Mouse (Mus musculus): ENCODE measurements around the gene Piezo1. TPM values are rescaled to one million over a fixed set of nuclear protein-coding genes. Genes with fewer than 3 reads are reported as not detected.

Gene Piezo1
- polyA plus RNA-seq, 1 experiment from 2014 or later: 8.4 TPM

DNA sequence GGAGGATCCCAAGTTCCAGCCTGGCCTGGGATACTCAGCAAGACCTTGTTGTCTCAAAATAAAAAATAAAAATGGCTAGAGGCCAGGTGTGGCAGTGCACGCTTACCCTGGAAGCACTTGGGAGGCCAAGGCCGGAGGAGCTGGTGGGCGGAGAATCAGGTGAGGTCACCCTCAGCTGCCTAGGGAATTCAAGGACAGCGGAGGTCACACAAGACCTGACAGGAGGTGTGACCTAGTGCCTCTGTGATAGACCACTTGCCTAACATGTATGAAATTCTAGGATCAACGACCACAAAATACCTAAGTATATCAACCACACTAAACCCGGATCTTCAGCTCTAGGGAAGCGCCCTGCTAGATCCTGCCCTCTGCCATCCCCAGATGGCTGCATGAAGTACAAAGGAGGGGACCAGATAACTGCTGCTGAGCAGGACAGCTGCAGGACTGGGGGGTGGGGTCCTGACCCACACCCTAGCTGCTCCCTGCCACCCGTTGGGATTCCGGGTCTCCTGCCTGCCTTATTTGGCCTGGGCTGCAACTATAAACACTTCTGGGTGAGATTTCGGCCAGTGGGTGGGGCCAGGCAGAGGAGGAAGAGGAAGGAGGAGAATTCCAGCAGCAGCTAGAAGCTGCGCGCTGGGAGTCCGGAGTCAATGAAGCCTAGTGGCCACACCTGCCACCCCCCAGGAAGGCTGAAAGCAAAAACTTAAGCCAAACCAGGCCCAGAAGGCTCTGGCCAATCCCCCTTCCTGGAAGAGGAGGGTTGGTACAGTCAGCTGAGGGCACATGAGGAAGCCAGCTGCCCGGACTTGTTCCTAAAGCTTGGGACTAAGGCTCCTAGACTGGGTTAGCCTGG, 28.1 kb downstream of the Piezo1 start:
- no peak for ATAC-seq (ENCODE audit: insufficient number of reproducible peaks, insufficient read depth, low FRiP score, low TSS enrichment, low read depth)
- Histone ChIP-seq H3K4me2 (peak overlapping the region; percentile 42), H3K9ac (peak overlapping the region; percentile 51; the same call in 1 of the 2 replicates), H3K9me3 (no peaks in the 10 kb centered on the region), H3K27me3 (no peaks in the 10 kb centered on the region), H3K4me3 (no peak overlapping the region), H3K4me1 (peaks cover 51% of the 10 kb centered on the region), H3K36me3 (peaks cover 3% of the 10 kb centered on the region; the same call in 1 of the 2 replicates), H3K27ac (peak overlapping the region; percentile 68)
- 55% methylated on average over 14 of the region's 14 CpGs for WGBS

DNA sequence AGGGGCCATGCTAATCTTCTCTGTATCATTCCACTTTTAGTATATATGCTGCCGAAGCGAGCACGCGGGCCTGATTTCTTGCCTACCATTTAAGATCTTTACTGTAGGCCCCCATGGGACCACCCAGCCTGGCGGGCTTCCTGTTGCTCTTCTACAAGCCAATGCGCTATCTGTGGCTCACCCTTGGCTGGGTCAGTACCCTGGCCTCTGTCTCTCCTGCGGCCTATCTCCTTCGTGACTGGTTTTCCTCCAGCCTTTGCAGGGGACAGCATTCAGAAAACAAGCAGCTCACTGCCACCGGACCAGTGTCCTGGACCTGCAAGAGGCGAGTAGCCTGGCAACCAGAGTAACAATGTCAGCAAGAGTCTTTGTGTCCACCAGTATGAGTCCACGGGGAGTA, 30.5 kb downstream of the Piezo1 start:
- 75% methylated on average over 11 of the region's 11 CpGs for WGBS
- H3K4me1 ChIP-seq: peaks cover 47% of the 10 kb centered on the region
- H3K36me3 ChIP-seq: no peaks in the 10 kb centered on the region
- no peaks in the 10 kb centered on the region for H3K9me3 ChIP-seq
- H3K4me3 ChIP-seq: no peak overlapping the region
- no peak overlapping the region for H3K4me2 ChIP-seq
- ATAC-seq (ENCODE audit: insufficient number of reproducible peaks, insufficient read depth, low FRiP score, low TSS enrichment, low read depth): no peak
- no peak overlapping the region for H3K9ac ChIP-seq
- no peak overlapping the region for H3K27ac ChIP-seq
- no peaks in the 10 kb centered on the region for H3K27me3 ChIP-seq

DNA sequence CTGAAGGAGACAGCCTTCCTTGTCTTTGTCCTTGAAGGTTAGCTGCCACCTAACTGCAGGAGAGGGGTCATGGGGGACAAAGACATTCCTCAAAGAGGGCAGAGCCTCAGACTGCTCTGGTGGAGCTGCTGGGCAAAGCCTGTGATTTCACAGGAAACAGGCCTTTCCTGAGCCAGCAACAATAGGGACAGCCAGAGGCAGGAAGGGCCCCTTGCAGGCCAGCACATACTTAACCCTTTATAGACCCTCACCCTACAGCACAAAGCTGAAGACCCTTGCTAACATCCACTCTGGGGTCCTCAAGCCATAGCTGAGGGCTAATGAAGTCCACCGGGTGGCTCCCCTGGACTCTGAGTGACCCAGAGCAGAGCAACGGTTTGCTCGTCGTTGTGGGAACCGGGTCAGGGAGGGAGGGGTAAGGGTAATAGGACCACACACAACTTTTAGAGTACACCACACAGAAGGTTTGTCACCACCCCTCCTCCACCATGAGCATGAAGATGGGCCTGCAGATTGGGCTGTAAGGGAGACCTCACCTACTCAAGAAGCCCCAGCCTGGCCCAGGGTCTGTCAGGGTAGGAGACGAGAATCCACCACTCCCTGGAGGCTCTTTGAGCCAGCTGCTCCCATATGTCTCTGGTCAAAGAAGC, 33.5 kb downstream of the Piezo1 start:
- Histone ChIP-seq H3K4me3 (no peak overlapping the region), H3K9ac (peak overlapping the region; percentile 32; the same call in 1 of the 2 replicates), H3K4me2 (no peak overlapping the region), H3K9me3 (no peaks in the 10 kb centered on the region), H3K36me3 (0 out of 2 replicates have a peak, but pooled peaks cover under 1% of the 10 kb centered on the region), H3K27ac (peak overlapping the region; percentile 60), H3K27me3 (no peaks in the 10 kb centered on the region), H3K4me1 (peaks cover 19% of the 10 kb centered on the region)
- 9% methylated on average over 6 of the region's 6 CpGs for WGBS
- ATAC-seq (ENCODE audit: insufficient number of reproducible peaks, insufficient read depth, low FRiP score, low TSS enrichment, low read depth): no peak

DNA sequence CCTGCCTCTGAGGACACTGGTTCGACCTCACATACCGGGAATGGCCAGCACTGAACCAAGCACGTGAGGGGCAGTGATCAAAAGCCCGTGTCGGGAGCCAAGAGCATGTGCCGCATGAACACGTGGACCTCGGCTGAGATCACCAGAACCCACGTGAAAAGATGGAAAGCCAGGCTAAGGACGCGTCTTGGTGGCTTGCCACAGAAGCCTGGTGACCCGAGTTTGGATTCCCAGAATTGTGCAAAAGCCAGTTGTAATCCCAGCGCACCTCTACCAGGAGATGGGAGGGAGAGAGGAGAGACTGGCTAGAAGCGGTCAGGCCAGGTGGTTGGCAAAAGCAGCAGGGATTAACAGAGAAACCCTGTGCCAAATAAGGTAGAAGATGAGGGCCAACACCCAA, 35.4 kb downstream of the Piezo1 start:
- Histone ChIP-seq H3K4me3 (no peak overlapping the region), H3K9me3 (no peaks in the 10 kb centered on the region), H3K27me3 (no peaks in the 10 kb centered on the region), H3K36me3 (peaks cover 11% of the 10 kb centered on the region; the same call in 1 of the 2 replicates), H3K27ac (no peak overlapping the region), H3K4me2 (no peak overlapping the region), H3K4me1 (peaks cover 26% of the 10 kb centered on the region), H3K9ac (no peak overlapping the region)
- ATAC-seq (ENCODE audit: insufficient number of reproducible peaks, insufficient read depth, low FRiP score, low TSS enrichment, low read depth): no peak
- WGBS: 92% methylated on average over 14 of the region's 14 CpGs

DNA sequence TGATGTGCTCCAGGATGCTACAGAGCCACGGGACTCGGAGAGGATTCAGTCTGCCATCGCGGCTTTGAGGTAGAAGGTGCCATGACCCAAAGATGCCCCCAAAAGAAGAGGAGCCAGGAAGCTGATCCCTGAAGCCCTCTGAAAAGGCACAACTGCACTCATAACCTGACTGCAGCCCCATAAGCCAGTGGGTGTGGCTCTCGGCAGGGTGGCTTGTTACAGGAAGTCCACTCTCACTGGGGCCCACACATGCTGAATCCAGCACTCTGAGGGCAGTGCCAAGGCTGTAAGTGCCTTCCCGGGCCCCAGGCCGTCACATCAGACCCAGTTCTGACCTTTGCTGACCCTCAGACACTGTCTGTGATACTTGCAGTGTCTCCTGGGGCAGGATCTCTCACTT, 38.7 kb downstream of the Piezo1 start:
- peaks cover 13% of the 10 kb centered on the region for H3K4me1 ChIP-seq
- no peak overlapping the region for H3K9ac ChIP-seq
- H3K9me3 ChIP-seq: no peaks in the 10 kb centered on the region
- no peaks in the 10 kb centered on the region for H3K27me3 ChIP-seq
- H3K27ac ChIP-seq: no peak overlapping the region
- 71% methylated on average over 7 of the region's 7 CpGs for WGBS
- H3K4me3 ChIP-seq: no peak overlapping the region
- peaks cover 18% of the 10 kb centered on the region for H3K36me3 ChIP-seq
- H3K4me2 ChIP-seq: no peak overlapping the region
- ATAC-seq (ENCODE audit: insufficient number of reproducible peaks, insufficient read depth, low FRiP score, low TSS enrichment, low read depth): no peak

DNA sequence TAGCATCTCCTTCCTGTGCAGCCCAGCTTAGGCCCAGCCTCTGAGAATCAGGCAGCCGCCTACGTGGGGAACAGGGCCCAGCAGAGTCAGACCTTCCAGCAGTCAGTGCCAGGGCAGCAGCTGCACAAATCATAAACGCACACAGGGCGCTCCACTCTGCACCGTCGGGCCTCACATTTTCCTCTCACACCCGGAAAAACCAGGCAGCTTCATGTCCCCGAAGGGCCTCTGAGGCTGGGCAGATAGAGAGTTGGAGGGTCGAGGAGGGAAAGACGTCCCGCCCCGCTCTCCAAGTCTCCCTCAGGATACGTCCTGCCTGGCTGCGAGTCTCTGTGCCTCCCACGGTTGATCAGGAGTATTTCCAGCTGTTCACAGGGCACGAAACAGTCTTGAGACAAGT, 39.6 kb downstream of the Piezo1 start:
- Histone ChIP-seq H3K4me1 (peaks cover 7% of the 10 kb centered on the region; the same call in 1 of the 2 replicates), H3K4me3 (no peak overlapping the region), H3K9ac (peak overlapping the region; percentile 49; the same call in 1 of the 2 replicates), H3K27me3 (no peaks in the 10 kb centered on the region), H3K27ac (0 out of 2 replicates have a peak overlapping the region, but pooled peaks have one; percentile 7), H3K4me2 (no peak overlapping the region), H3K9me3 (no peaks in the 10 kb centered on the region), H3K36me3 (peaks cover 22% of the 10 kb centered on the region)
- no peak for ATAC-seq (ENCODE audit: insufficient number of reproducible peaks, insufficient read depth, low FRiP score, low TSS enrichment, low read depth)
- 67% methylated on average over 16 of the region's 16 CpGs for WGBS

DNA sequence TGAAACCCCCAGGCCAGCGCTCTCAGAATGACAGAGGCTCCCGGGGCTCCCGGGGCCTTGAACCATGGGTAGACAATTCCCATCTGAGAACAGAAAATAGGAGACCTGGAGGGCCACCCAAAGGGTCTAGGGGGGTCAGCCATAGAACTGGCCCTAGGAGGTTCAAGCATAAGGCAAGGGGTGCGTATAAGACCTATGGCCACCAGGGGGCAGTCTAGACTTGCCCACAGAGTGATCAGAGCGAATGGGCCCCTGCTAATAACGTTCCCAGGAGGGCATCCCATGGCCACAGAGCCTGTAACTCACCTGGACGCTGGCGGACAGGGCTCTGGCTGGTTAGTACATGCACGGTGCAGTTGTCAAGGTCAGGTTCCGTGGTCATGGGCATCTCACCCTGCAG, 50.3 kb downstream of the Piezo1 start:
- Histone ChIP-seq H3K4me2 (no peak overlapping the region), H3K4me3 (no peak overlapping the region), H3K9me3 (no peaks in the 10 kb centered on the region), H3K4me1 (no peaks in the 10 kb centered on the region), H3K36me3 (peaks cover 68% of the 10 kb centered on the region), H3K9ac (no peak overlapping the region), H3K27me3 (no peaks in the 10 kb centered on the region), H3K27ac (no peak overlapping the region)
- ATAC-seq (ENCODE audit: insufficient number of reproducible peaks, insufficient read depth, low FRiP score, low TSS enrichment, low read depth): no peak
- WGBS: 31% methylated on average over 10 of the region's 10 CpGs

DNA sequence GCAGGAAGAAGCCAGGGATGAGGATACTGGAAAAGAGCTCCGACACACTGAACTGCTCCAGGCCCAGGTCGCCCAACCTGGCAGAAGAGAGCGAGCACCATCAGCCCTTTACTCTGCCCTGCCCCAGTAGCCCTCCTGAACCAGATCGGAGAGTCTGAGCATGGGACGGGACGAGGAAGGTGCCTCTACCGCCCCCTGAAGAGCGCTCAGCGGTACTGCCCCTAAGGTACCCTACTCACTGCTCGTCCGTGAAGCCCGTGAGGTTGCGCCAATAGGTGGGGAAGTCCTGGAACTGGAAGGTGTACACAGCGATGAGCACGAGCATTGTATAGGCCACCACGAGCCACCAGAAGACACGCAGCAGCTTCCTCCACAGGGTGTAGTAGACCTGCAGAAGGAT, 53.2 kb downstream of the Piezo1 start:
- WGBS: 65% methylated on average over 17 of the region's 17 CpGs
- H3K36me3 ChIP-seq: peaks cover 85% of the 10 kb centered on the region

DNA sequence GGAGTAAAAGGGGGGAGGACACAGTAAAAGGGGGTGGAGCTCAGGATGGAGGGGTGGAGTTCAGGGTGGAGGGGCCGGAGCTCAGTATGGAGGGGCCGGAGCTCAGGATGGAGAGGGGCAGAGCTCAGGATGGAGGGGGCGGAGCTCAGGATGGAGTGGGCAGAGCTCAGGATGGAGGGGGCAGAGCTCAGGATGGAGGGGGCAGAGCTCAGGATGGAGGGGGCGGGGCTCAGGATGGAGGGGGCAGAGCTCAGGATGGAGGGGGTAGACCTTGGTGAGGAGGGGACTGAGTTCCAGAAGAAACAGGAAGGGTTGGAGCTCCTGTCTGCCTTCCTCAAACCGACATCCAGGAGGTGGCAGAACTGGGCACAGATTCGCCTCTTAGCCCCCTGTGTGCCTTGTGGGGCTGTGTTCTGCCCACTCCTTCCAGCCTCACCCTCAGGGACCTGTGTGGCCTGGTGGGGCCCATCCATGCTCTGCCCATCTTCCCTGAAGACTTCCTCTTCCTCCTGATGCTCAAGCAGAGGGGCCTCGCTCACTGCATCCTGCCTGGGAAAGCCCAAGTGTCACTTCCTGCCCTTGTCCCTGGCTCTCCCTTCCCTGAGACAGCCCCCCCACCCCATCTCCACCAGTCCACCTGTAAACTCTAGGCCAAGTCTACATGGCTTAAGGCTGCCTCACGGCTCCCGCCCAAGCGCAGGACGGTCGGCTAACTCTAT, 54.0 kb downstream of the Piezo1 start:
- WGBS: 90% methylated on average over 12 of the region's 12 CpGs
- H3K27me3 ChIP-seq: no peaks in the 10 kb centered on the region
- no peak overlapping the region for H3K4me2 ChIP-seq
- H3K9ac ChIP-seq: no peak overlapping the region; the same call in 1 of the 2 replicates
- no peaks in the 10 kb centered on the region for H3K4me1 ChIP-seq
- H3K36me3 ChIP-seq: peaks cover 92% of the 10 kb centered on the region
- no peak overlapping the region for H3K27ac ChIP-seq
- H3K4me3 ChIP-seq: no peak overlapping the region
- no peak for ATAC-seq (ENCODE audit: insufficient number of reproducible peaks, insufficient read depth, low FRiP score, low TSS enrichment, low read depth)
- no peaks in the 10 kb centered on the region for H3K9me3 ChIP-seq

More for the DNA sequence above, 53.2 kb downstream of the Piezo1 start:
- Histone ChIP-seq H3K4me2 (no peak overlapping the region), H3K4me3 (no peak overlapping the region), H3K27ac (no peak overlapping the region), H3K9me3 (no peaks in the 10 kb centered on the region), H3K4me1 (no peaks in the 10 kb centered on the region), H3K27me3 (no peaks in the 10 kb centered on the region), H3K9ac (no peak overlapping the region; the same call in 1 of the 2 replicates)
- ATAC-seq (ENCODE audit: insufficient number of reproducible peaks, insufficient read depth, low FRiP score, low TSS enrichment, low read depth): no peak

DNA sequence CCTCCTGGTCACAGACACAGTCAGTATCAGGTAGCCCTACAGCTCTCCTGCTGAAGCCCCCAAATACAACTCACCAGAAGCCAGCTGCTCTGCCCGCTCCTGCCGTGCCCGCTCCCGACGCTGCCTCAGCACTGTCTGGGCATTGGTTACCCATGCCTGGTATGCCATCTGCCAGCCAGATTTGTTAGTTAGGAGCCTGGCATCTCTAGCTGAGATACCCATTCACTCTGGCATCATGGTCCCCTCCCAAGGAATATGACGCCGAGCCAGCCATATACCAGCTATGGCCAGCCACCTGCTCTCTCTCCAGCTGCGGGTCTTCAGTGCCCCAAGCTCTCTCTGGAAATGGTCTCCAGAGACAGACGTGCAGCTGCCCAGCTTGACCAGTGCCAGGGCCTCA, 62.7 kb downstream of the Piezo1 start:
- WGBS: 91% methylated on average over 9 of the region's 9 CpGs
- Histone ChIP-seq H3K4me2 (no peak overlapping the region), H3K27ac (no peak overlapping the region), H3K4me1 (no peaks in the 10 kb centered on the region), H3K4me3 (no peak overlapping the region), H3K9ac (no peak overlapping the region), H3K36me3 (peaks cover 97% of the 10 kb centered on the region), H3K27me3 (no peaks in the 10 kb centered on the region), H3K9me3 (no peaks in the 10 kb centered on the region)
- ATAC-seq (ENCODE audit: insufficient number of reproducible peaks, insufficient read depth, low FRiP score, low TSS enrichment, low read depth): no peak

DNA sequence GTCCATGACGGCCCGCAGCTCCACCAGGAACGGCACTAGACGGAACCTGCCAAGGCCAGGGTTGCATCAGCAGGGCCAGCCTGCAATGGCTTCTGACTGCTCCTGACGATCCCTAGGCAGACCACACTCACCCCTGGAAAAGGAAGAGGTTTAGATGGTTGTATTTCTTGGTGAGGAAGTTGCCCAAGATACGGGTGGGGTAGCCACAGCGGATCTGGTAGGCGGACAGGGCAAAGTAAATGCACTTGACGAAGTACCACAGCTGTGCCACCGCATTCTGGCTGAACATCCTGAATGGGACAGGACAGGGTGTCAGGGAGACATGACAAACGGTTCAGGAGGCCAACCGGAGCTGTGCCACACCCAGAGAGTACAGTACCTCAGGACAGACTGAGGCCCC, 66.3 kb downstream of the Piezo1 start:
- ATAC-seq (ENCODE audit: insufficient number of reproducible peaks, insufficient read depth, low FRiP score, low TSS enrichment, low read depth): no peak
- peaks cover 97% of the 10 kb centered on the region for H3K36me3 ChIP-seq

More for the DNA sequence above, 66.3 kb downstream of the Piezo1 start:
- Histone ChIP-seq H3K9ac (no peak overlapping the region), H3K4me3 (no peak overlapping the region), H3K4me2 (no peak overlapping the region), H3K27ac (no peak overlapping the region), H3K27me3 (no peaks in the 10 kb centered on the region), H3K9me3 (no peaks in the 10 kb centered on the region), H3K4me1 (no peaks in the 10 kb centered on the region)
- 89% methylated on average over 12 of the region's 12 CpGs for WGBS
